Mouse (Mus musculus): ENCODE measurements at regions not wholly inside any gene's neighbourhood (a gene's known extent, or its start where the extent isn't known, plus 50 kb on each side); places are given as distances from the start of the nearest gene placed in this dataset.

DNA sequence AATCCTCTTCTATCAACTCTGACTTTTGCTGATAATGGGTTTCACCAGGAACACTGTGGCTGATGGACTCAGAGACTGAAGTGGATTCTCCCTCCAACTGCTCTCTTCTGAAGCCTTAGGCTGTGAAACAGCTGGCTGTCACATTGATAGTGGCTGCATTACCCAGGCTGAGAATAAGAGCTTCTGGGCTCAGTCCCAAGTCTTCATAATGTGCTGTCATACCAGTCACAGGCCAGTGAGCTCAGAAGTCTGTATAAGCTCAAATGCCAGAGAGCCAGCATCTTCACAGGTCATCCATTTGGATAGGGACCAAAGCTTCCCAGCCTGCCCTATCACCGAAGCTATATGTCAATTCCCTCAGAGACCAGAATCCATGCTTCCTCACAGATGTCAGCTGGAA lies 91.9 kb upstream of the Isx start:
- no peak overlapping the region for H3K4me2 ChIP-seq (ENCODE audit: low read length)
- H3K36me3 ChIP-seq (ENCODE audit: control insufficient read depth, insufficient read depth, low read length): no peaks in the 10 kb centered on the region
- no peak overlapping the region for H3K9ac ChIP-seq (ENCODE audit: low read depth, low read length)
- no peak overlapping the region for H3K27ac ChIP-seq (ENCODE audit: low read length)
- no peak for ATAC-seq
- H3K27me3 ChIP-seq (ENCODE audit: control insufficient read depth, insufficient read depth, low read depth, low read length): no peaks in the 10 kb centered on the region
- H3K4me3 ChIP-seq (ENCODE audit: low read depth, low read length): no peak overlapping the region
- H3K9me3 ChIP-seq (replicated peaks; ENCODE audit: control insufficient read depth, low read length, poor library complexity, severe bottlenecking): no peaks in the 10 kb centered on the region; the same call in 1 of the 2 replicates
- no peaks in the 10 kb centered on the region for H3K4me1 ChIP-seq (ENCODE audit: control insufficient read depth, insufficient read depth, low read length)
- WGBS: 82% methylated on average over 1 of the region's 1 CpGs

DNA sequence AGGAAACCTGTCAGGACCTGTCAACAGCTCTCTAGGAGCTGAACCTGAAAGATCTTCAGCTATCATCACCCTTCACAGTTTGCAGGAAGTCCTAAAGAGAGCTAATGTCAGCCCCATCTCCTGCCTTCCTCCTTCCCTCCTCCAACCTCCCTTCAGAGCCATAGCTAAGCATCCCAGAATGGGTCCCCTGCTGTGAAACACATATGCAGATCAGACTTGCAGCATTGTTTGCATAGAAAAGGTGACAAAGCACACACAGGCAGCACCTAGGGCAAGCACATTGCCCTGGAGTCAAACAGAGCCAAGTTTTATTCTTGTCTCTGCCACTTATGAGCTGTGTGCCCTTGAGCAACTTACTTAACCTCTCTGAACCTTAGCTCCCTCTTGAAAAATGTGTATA lies 64.3 kb upstream of the Isx start:
- no peak overlapping the region for H3K4me3 ChIP-seq (ENCODE audit: low read depth, low read length)
- H3K9me3 ChIP-seq (replicated peaks; ENCODE audit: control insufficient read depth, low read length, poor library complexity, severe bottlenecking): no peaks in the 10 kb centered on the region
- H3K27ac ChIP-seq (ENCODE audit: low read length): no peak overlapping the region
- no peak for ATAC-seq
- no peaks in the 10 kb centered on the region for H3K36me3 ChIP-seq (ENCODE audit: control insufficient read depth, insufficient read depth, low read length)
- H3K9ac ChIP-seq (ENCODE audit: low read depth, low read length): no peak overlapping the region
- H3K4me2 ChIP-seq (ENCODE audit: low read length): no peak overlapping the region
- H3K27me3 ChIP-seq (ENCODE audit: control insufficient read depth, insufficient read depth, low read depth, low read length): no peaks in the 10 kb centered on the region
- no peaks in the 10 kb centered on the region for H3K4me1 ChIP-seq (ENCODE audit: control insufficient read depth, insufficient read depth, low read length)

DNA sequence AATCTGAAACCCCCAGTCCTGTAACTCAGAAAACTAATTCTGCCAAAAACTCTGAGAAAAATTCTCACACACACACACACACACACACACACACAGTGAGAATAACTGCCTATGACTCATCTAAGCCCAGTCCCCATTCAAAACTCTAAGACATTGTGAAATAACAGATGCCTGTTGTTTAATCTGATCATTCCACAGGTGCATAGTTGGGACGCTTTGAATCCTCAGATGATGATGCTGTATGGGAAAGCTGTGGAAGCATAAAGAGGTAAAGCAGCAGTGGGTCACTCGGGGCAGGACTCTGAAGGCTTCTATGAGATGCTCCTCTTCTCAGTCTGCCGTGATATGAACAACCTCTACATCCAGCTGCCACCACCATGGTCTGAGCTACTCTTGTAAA lies 62.9 kb upstream of the Isx start:
- WGBS: 79% methylated on average over 3 of the region's 3 CpGs
- no peaks in the 10 kb centered on the region for H3K9me3 ChIP-seq (replicated peaks; ENCODE audit: control insufficient read depth, low read length, poor library complexity, severe bottlenecking)
- H3K9ac ChIP-seq (ENCODE audit: low read depth, low read length): no peak overlapping the region
- no peak overlapping the region for H3K4me3 ChIP-seq (ENCODE audit: low read depth, low read length)
- no peak overlapping the region for H3K4me2 ChIP-seq (ENCODE audit: low read length)
- ATAC-seq: no peak
- H3K4me1 ChIP-seq (ENCODE audit: control insufficient read depth, insufficient read depth, low read length): no peaks in the 10 kb centered on the region
- H3K27me3 ChIP-seq (ENCODE audit: control insufficient read depth, insufficient read depth, low read depth, low read length): no peaks in the 10 kb centered on the region
- no peaks in the 10 kb centered on the region for H3K36me3 ChIP-seq (ENCODE audit: control insufficient read depth, insufficient read depth, low read length)
- no peak overlapping the region for H3K27ac ChIP-seq (ENCODE audit: low read length)

DNA sequence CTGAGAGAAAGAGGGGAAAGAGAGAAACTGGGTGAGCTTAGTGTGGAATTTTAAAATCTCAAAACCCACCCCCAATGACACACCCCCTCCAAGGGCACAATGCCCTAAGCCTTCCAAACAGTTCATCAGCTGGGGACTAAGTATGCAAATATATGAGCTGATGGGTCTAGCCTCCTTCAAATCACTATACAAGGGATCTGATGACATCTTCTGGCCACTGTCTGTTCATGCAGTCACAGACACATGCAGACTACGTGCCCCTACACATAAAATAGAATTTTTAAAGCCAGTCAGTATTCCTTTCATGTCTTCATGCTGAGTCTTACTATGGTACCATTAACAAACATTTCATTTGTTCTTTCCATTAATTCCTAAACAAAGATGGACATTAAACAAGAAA lies 54.5 kb upstream of the Isx start:
- Histone ChIP-seq H3K9ac (ENCODE audit: low read depth, low read length) (no peak overlapping the region), H3K27me3 (ENCODE audit: control insufficient read depth, insufficient read depth, low read depth, low read length) (no peaks in the 10 kb centered on the region), H3K4me1 (ENCODE audit: control insufficient read depth, insufficient read depth, low read length) (no peaks in the 10 kb centered on the region), H3K4me3 (ENCODE audit: low read depth, low read length) (no peak overlapping the region), H3K36me3 (ENCODE audit: control insufficient read depth, insufficient read depth, low read length) (no peaks in the 10 kb centered on the region), H3K4me2 (ENCODE audit: low read length) (no peak overlapping the region), H3K9me3 (replicated peaks; ENCODE audit: control insufficient read depth, low read length, poor library complexity, severe bottlenecking) (no peaks in the 10 kb centered on the region), H3K27ac (ENCODE audit: low read length) (no peak overlapping the region)
- ATAC-seq: no peak
- WGBS: 57% methylated on average over 1 of the region's 1 CpGs

DNA sequence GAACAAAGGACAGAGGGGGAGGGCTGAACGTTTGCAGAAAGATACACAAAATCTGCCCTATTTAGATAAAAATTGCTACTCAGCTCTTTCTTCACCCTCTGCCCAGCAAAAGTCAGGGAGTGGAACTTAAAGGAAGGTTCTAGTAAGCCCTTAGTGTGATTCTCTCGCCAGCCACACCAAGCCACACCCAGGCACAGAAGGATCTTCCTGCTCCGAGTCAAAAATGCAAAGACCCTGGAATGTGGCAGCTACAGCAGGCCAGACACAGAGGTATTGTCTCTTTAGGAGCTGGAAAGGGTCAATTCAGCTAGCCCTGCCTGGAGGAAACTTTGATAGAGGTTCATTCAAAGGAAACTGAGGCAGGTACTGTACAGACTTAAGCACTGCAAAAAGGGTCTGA lies 52.3 kb upstream of the Isx start:
- Histone ChIP-seq H3K4me3 (ENCODE audit: low read depth, low read length) (no peak overlapping the region), H3K27ac (ENCODE audit: low read length) (no peak overlapping the region), H3K4me2 (ENCODE audit: low read length) (no peak overlapping the region), H3K27me3 (ENCODE audit: control insufficient read depth, insufficient read depth, low read depth, low read length) (no peaks in the 10 kb centered on the region), H3K4me1 (ENCODE audit: control insufficient read depth, insufficient read depth, low read length) (no peaks in the 10 kb centered on the region), H3K9ac (ENCODE audit: low read depth, low read length) (no peak overlapping the region), H3K36me3 (ENCODE audit: control insufficient read depth, insufficient read depth, low read length) (no peaks in the 10 kb centered on the region), H3K9me3 (replicated peaks; ENCODE audit: control insufficient read depth, low read length, poor library complexity, severe bottlenecking) (no peaks in the 10 kb centered on the region)
- WGBS: 27% methylated on average over 3 of the region's 3 CpGs
- ATAC-seq: no peak

DNA sequence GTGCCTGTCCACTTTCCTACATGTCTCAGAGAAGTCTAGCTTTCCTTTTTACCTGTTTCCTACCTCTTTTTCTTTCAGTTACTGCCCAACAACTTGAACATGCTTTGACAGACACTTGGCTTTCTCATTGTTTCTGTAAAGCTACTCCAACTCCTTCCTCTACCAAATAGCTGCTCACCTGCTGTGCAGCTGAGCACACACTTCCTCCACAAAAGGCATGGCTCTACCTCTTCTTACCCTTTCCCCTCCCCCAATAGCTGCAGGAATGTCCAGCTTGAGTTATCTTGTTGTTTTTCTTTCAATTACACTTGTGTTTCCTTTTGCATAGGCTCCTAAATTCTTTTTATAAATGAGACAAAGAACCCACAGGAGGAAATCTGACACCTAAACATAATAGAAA lies 50.7 kb upstream of the Isx start:
- no peaks in the 10 kb centered on the region for H3K4me1 ChIP-seq (ENCODE audit: control insufficient read depth, insufficient read depth, low read length)
- ATAC-seq: no peak
- no peak overlapping the region for H3K4me3 ChIP-seq (ENCODE audit: low read depth, low read length)
- H3K36me3 ChIP-seq (ENCODE audit: control insufficient read depth, insufficient read depth, low read length): no peaks in the 10 kb centered on the region
- no peak overlapping the region for H3K27ac ChIP-seq (ENCODE audit: low read length)
- no peak overlapping the region for H3K4me2 ChIP-seq (ENCODE audit: low read length)
- H3K27me3 ChIP-seq (ENCODE audit: control insufficient read depth, insufficient read depth, low read depth, low read length): no peaks in the 10 kb centered on the region
- no peak overlapping the region for H3K9ac ChIP-seq (ENCODE audit: low read depth, low read length)
- no peaks in the 10 kb centered on the region for H3K9me3 ChIP-seq (replicated peaks; ENCODE audit: control insufficient read depth, low read length, poor library complexity, severe bottlenecking)

Data from midbrain, embryonic 16.5 days (tissue).